Mouse (Mus musculus): ENCODE data around the gene Hook2. TPM values are rescaled to one million over a fixed set of nuclear protein-coding genes. Genes with fewer than 3 reads are reported as not detected.

Hook2 gene
- polyA plus RNA-seq (2014; fragmentation: Nextera tagmentation; extraction: Ambion mirVana), result 14.6 and 18.7 TPM in 2 replicates

GRCm38 (mm10) chr8:84990349-84990748 lies at the start of gene Hook2:
TSS of gene Hook2 (plus strand) at chr8:84990603.
- H3K27me3 ChIP-seq (ENCODE audit: control insufficient read depth, insufficient read depth, low read length), result peaks cover 7% of the 10 kb centered on the region; the same call in 1 of the 2 replicates
- peak within 1 kb of the TSS; percentile 58 for H3K4me3 ChIP-seq (ENCODE audit: low read length)
- H3K4me2 ChIP-seq (replicated peaks; ENCODE audit: low read depth, low read length), result peak within 1 kb of the TSS; percentile 88
- peaks cover 17% of the 10 kb centered on the region for H3K4me1 ChIP-seq (ENCODE audit: control insufficient read depth, insufficient read depth, low read length)
- ATAC-seq (ENCODE audit: low FRiP score, low TSS enrichment), result peak; percentile 90
- no peaks in the 10 kb centered on the region for H3K9me3 ChIP-seq (ENCODE audit: control insufficient read depth, low read length)
- under 1% methylated on average over 22 of the region's 28 CpGs for WGBS
- H3K27ac ChIP-seq (ENCODE audit: low read depth, low read length), result peak within 1 kb of the TSS; percentile 70
- peak within 1 kb of the TSS; percentile 67 for H3K9ac ChIP-seq (ENCODE audit: low read depth, low read length)
- no peaks in the 10 kb centered on the region for H3K36me3 ChIP-seq (ENCODE audit: control insufficient read depth, insufficient read depth, low read length)

- no peak for ATAC-seq (ENCODE audit: low FRiP score, low TSS enrichment)
- peaks cover 62% of the 10 kb centered on the region for H3K27me3 ChIP-seq (ENCODE audit: control insufficient read depth, insufficient read depth, low read length)
- H3K27ac ChIP-seq (ENCODE audit: low read depth, low read length), result no peak overlapping the region
- no peak overlapping the region for H3K9ac ChIP-seq (ENCODE audit: low read depth, low read length)
- H3K9me3 ChIP-seq (ENCODE audit: control insufficient read depth, low read length), result no peaks in the 10 kb centered on the region; the same call in 1 of the 2 replicates
- no peak overlapping the region for H3K4me3 ChIP-seq (ENCODE audit: low read length)
- no peaks in the 10 kb centered on the region for H3K36me3 ChIP-seq (ENCODE audit: control insufficient read depth, insufficient read depth, low read length)
- WGBS, result 24% methylated on average over 4 of the region's 4 CpGs
- H3K4me2 ChIP-seq (replicated peaks; ENCODE audit: low read depth, low read length), result no peak overlapping the region
- H3K4me1 ChIP-seq (ENCODE audit: control insufficient read depth, insufficient read depth, low read length), result peaks cover 7% of the 10 kb centered on the region; the same call in 1 of the 2 replicates
Measured at GRCm38 (mm10) chr8:84943699-84944098, 46.7 kb upstream of the Hook2 start.

GRCm38 (mm10) chr8:84944478-84945160 lies 45.8 kb upstream of the Hook2 start:
- no peak overlapping the region for H3K27ac ChIP-seq (ENCODE audit: low read depth, low read length)
- peaks cover 62% of the 10 kb centered on the region for H3K27me3 ChIP-seq (ENCODE audit: control insufficient read depth, insufficient read depth, low read length)
- 2% methylated on average over 26 of the region's 26 CpGs for WGBS
- ATAC-seq (ENCODE audit: low FRiP score, low TSS enrichment), result no peak
- H3K9me3 ChIP-seq (ENCODE audit: control insufficient read depth, low read length), result no peaks in the 10 kb centered on the region
- peaks cover 7% of the 10 kb centered on the region; the same call in 1 of the 2 replicates for H3K4me1 ChIP-seq (ENCODE audit: control insufficient read depth, insufficient read depth, low read length)
- H3K9ac ChIP-seq (ENCODE audit: low read depth, low read length), result no peak overlapping the region
- no peak overlapping the region for H3K4me2 ChIP-seq (replicated peaks; ENCODE audit: low read depth, low read length)
- peak overlapping the region; percentile 45; the same call in 1 of the 2 replicates for H3K4me3 ChIP-seq (ENCODE audit: low read length)
- no peaks in the 10 kb centered on the region for H3K36me3 ChIP-seq (ENCODE audit: control insufficient read depth, insufficient read depth, low read length)

- peak; percentile 10; the same call in 1 of the 2 replicates for ATAC-seq (ENCODE audit: low FRiP score, low TSS enrichment)
- Histone ChIP-seq H3K27ac (ENCODE audit: low read depth, low read length) (no peak overlapping the region), H3K9me3 (ENCODE audit: control insufficient read depth, low read length) (no peaks in the 10 kb centered on the region), H3K4me1 (ENCODE audit: control insufficient read depth, insufficient read depth, low read length) (peaks cover 7% of the 10 kb centered on the region; the same call in 1 of the 2 replicates), H3K4me3 (ENCODE audit: low read length) (peak overlapping the region; percentile 45), H3K27me3 (ENCODE audit: control insufficient read depth, insufficient read depth, low read length) (peaks cover 68% of the 10 kb centered on the region), H3K9ac (ENCODE audit: low read depth, low read length) (no peak overlapping the region), H3K36me3 (ENCODE audit: control insufficient read depth, insufficient read depth, low read length) (no peaks in the 10 kb centered on the region), H3K4me2 (replicated peaks; ENCODE audit: low read depth, low read length) (no peak overlapping the region; the same call in 1 of the 2 replicates)
- WGBS, result 3% methylated on average over 11 of the region's 11 CpGs
Measured at GRCm38 (mm10) chr8:84945235-84945632, 45.2 kb upstream of the Hook2 start.

- H3K4me3 ChIP-seq (ENCODE audit: low read length), result peak overlapping the region; percentile 45
Measured at GRCm38 (mm10) chr8:84945633-84946527, 44.5 kb upstream of the Hook2 start.

GRCm38 (mm10) chr8:84946528-84947240 lies 43.7 kb upstream of the Hook2 start, which contains the start of gene Rtbdn:
TSS of gene Rtbdn (plus strand) at chr8:84946991.
- H3K4me3 ChIP-seq (ENCODE audit: low read length), result peak within 1 kb of the TSS; percentile 45
- 0 out of 2 replicates have a peak within 1 kb of the TSS, but pooled peaks have one; percentile 34 for H3K9ac ChIP-seq (ENCODE audit: low read depth, low read length)
- no peaks in the 10 kb centered on the region for H3K36me3 ChIP-seq (ENCODE audit: control insufficient read depth, insufficient read depth, low read length)
- H3K9me3 ChIP-seq (ENCODE audit: control insufficient read depth, low read length), result no peaks in the 10 kb centered on the region
- peak within 1 kb of the TSS; percentile 67 for H3K4me2 ChIP-seq (replicated peaks; ENCODE audit: low read depth, low read length)
- ATAC-seq (ENCODE audit: low FRiP score, low TSS enrichment), result 0 out of 2 replicates have a peak, but pooled peaks have one; percentile 38
- H3K4me1 ChIP-seq (ENCODE audit: control insufficient read depth, insufficient read depth, low read length), result peaks cover 7% of the 10 kb centered on the region; the same call in 1 of the 2 replicates
- H3K27ac ChIP-seq (ENCODE audit: low read depth, low read length), result no peak within 1 kb of the TSS
- peaks cover 74% of the 10 kb centered on the region for H3K27me3 ChIP-seq (ENCODE audit: control insufficient read depth, insufficient read depth, low read length)
- 9% methylated on average over 17 of the region's 17 CpGs for WGBS

More at GRCm38 (mm10) chr8:84945633-84946527, 44.5 kb upstream of the Hook2 start:
- H3K9ac ChIP-seq (ENCODE audit: low read depth, low read length), result 0 out of 2 replicates have a peak overlapping the region, but pooled peaks have one; percentile 34
- no peaks in the 10 kb centered on the region for H3K36me3 ChIP-seq (ENCODE audit: control insufficient read depth, insufficient read depth, low read length)
- 1% methylated on average over 43 of the region's 67 CpGs for WGBS
- H3K27me3 ChIP-seq (ENCODE audit: control insufficient read depth, insufficient read depth, low read length), result peaks cover 71% of the 10 kb centered on the region
- ATAC-seq (ENCODE audit: low FRiP score, low TSS enrichment), result peak; percentile 33; the same call in 1 of the 2 replicates
- peak overlapping the region; percentile 67 for H3K4me2 ChIP-seq (replicated peaks; ENCODE audit: low read depth, low read length)
- H3K9me3 ChIP-seq (ENCODE audit: control insufficient read depth, low read length), result no peaks in the 10 kb centered on the region
- H3K4me1 ChIP-seq (ENCODE audit: control insufficient read depth, insufficient read depth, low read length), result peaks cover 7% of the 10 kb centered on the region; the same call in 1 of the 2 replicates
- no peak overlapping the region for H3K27ac ChIP-seq (ENCODE audit: low read depth, low read length)

GRCm38 (mm10) chr8:84947241-84947545 lies 43.2 kb upstream of the Hook2 start:
- Histone ChIP-seq H3K4me2 (replicated peaks; ENCODE audit: low read depth, low read length) (no peak overlapping the region), H3K9ac (ENCODE audit: low read depth, low read length) (no peak overlapping the region), H3K27ac (ENCODE audit: low read depth, low read length) (no peak overlapping the region), H3K36me3 (ENCODE audit: control insufficient read depth, insufficient read depth, low read length) (no peaks in the 10 kb centered on the region), H3K27me3 (ENCODE audit: control insufficient read depth, insufficient read depth, low read length) (peaks cover 79% of the 10 kb centered on the region), H3K9me3 (ENCODE audit: control insufficient read depth, low read length) (no peaks in the 10 kb centered on the region), H3K4me3 (ENCODE audit: low read length) (no peak overlapping the region), H3K4me1 (ENCODE audit: control insufficient read depth, insufficient read depth, low read length) (peaks cover 7% of the 10 kb centered on the region; the same call in 1 of the 2 replicates)
- no peak for ATAC-seq (ENCODE audit: low FRiP score, low TSS enrichment)
- 16% methylated on average over 9 of the region's 9 CpGs for WGBS

- Histone ChIP-seq H3K4me1 (ENCODE audit: control insufficient read depth, insufficient read depth, low read length) (peaks cover 7% of the 10 kb centered on the region; the same call in 1 of the 2 replicates), H3K27ac (ENCODE audit: low read depth, low read length) (no peak overlapping the region), H3K9ac (ENCODE audit: low read depth, low read length) (no peak overlapping the region), H3K4me3 (ENCODE audit: low read length) (no peak overlapping the region), H3K9me3 (ENCODE audit: control insufficient read depth, low read length) (no peaks in the 10 kb centered on the region), H3K4me2 (replicated peaks; ENCODE audit: low read depth, low read length) (no peak overlapping the region), H3K36me3 (ENCODE audit: control insufficient read depth, insufficient read depth, low read length) (no peaks in the 10 kb centered on the region), H3K27me3 (ENCODE audit: control insufficient read depth, insufficient read depth, low read length) (peaks cover 68% of the 10 kb centered on the region)
- no peak for ATAC-seq (ENCODE audit: low FRiP score, low TSS enrichment)
- WGBS, result 20% methylated on average over 12 of the region's 12 CpGs
Measured at GRCm38 (mm10) chr8:84949753-84950152, 40.6 kb upstream of the Hook2 start.
